Mouse (Mus musculus) T-helper 17 cell (primary cell): ENCODE results near the gene Cbfa2t2.

Experiments used
- in situ Hi-C, 2 experiments: fragments of 300-600 bp; cut with MboI, MseI; formaldehyde crosslinking; loops; 1 replicate in 1 of 2; 2 replicates in 1 of 2; pipeline ENCODE4 v1.15.1; 2025; ENCODE audit warnings: high pct_unique_total_duplicates in 2 of 2

Gene Cbfa2t2

DNA sequence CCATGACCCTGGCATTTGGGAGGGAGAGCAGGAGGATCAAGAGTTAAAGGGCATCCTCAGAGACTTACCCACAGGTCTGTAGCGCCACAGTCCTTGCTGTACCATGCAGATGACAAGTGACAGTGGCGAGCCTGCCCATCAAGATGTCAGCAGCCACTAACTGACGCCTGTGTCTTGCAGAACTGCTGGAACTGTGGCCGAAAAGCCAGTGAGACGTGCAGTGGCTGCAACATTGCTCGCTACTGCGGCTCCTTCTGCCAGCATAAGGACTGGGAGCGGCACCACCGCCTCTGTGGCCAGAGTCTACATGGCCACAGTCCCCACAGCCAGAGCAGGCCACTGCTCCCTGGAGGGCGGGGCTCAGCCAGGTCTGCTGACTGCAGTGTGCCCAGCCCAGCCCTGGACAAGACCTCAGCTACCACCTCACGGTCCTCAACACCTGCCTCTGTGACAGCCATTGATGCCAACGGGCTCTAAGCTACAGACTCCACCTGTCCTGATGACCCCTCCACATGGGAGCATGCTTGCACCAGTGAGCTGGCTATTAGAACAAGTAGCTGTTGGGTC lies 98.5 kb downstream of the Cbfa2t2 start:
- in situ Hi-C loops = no loop called here

DNA sequence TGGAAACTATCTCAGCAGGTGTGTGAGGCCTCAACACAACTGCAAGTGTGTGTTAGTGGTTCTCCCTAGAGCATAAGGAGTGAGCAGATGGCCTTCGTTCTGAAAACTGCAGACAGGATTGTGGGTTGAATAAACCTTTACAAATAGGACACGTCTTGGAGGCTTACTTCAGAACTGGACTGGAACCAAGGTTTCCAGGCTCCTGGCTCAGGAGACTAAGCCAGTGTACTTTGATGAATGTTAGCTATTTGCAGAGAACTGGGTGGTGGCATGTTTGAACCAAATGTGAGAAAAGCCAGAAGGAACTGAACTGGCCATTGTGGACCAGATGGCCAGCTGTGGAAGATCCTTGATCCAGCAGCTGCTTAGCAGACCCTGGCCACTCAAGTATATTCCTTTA lies 102.0 kb downstream of the Cbfa2t2 start:
- in situ Hi-C loops = no loop called here

- in situ Hi-C loops = no loop called here
These were observed 102.4 kb downstream of the Cbfa2t2 start for GRCm38 (mm10) chr2:154538710-154539109.

GRCm38 (mm10) chr2:154539720-154540119 lies 103.4 kb downstream of the Cbfa2t2 start:
- in situ Hi-C loops = loop anchor here in 1 of 2 experiments (5.0 kb wide), 1 partner anchor 127 kb away; no protein-coding TSS in a partner anchor

DNA sequence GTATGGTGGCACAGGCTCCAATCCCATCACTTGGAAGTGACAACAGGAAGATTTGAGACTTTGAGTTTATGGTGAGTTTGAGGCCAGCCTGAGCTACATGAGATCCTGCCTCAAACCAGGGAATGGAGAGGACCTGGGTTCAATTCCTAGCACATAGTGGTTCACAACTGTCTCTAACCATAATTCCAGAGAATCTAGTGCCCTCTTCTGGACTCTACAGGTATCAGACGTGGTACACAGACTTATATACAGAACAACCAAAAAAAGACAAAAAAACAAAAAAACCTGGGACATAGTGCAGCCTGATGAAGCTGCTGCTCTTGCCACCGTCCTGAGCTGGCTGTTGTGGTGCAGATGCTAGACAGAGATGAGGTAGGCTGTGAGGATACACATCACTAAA lies 105.3 kb downstream of the Cbfa2t2 start:
- in situ Hi-C loops = loop anchor here in 1 of 2 experiments (5.0 kb wide), 1 partner anchor 129 kb away; no protein-coding TSS in a partner anchor

DNA sequence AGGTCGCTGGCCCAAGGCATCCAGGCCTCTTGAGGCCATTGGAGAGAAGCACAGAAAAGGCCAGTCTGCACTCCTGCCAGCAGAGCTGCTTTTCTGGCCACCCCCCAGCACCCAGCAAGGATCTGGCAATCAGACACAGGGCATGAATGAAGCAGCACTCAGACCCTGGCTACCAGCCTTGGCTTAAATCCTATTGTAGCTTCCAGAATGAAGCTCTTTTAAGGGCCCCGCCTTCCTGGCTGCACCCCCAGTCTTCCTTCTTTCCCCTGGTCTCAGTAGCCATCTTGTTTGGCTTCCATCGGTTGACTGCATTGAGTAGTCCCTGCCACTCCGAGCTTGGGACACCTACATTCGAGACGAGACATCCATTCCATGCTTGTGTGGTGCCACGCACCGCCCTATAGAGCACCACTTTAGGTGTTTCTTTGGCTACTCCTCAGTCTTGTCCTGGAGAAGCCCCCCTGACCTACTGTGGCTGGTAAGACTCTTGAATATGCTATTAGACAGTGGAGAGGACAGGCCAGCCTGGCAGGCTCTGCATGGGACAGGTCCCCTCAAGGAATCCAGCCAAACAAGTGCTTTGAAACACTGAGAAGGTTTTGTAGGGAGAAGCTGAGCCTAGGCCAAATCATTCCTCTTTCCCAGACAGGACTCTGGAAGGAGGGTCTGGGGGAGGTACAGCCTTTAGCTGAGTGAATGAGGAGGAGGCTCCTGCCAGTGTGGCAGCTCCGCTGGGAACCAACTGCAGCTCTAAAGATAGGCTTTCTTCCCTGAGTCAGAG lies 107.5 kb downstream of the Cbfa2t2 start:
- in situ Hi-C loops = loop anchor here in 1 of 2 experiments (5.0 kb wide), 1 partner anchor 131 kb away; no protein-coding TSS in a partner anchor

- in situ Hi-C loops = loop anchor here in 1 of 2 experiments (5.0 kb wide), 1 partner anchor 129 kb away; no protein-coding TSS in a partner anchor
These were observed 110.4 kb downstream of the Cbfa2t2 start, which contains the start of gene 1700003F12Rik for GRCm38 (mm10) chr2:154546711-154547110. Gene 1700003F12Rik (plus strand): TSS chr2:154547085.

DNA sequence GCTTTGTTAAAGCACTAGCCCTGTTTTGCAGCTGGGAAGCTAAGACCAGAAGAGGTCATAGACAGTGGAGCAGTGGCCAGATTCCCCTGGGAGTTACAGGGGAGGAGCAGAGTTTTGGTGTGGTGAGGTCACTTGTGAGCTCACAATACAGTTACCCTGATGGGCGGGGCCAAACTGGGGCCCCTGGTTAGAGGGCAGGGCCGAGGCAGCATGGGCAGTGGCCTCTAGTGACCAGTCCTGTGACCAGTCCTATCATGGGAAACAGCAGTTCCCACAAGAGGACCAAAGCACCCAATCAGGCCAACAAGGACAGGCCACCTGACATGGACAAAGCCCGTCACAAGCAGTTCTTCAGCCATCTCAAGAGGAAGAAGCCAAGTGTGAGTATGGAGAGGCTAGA lies 112.4 kb downstream of the Cbfa2t2 start:
- in situ Hi-C loops = loop anchor here in 1 of 2 experiments (5.0 kb wide), 1 partner anchor 131 kb away; no protein-coding TSS in a partner anchor

GRCm38 (mm10) chr2:154549127-154549885 lies 113.0 kb downstream of the Cbfa2t2 start:
- in situ Hi-C loops = loop anchor here in 1 of 2 experiments (5.0 kb wide), 1 partner anchor 132 kb away; no protein-coding TSS in a partner anchor

GRCm38 (mm10) chr2:154549886-154550189 lies 113.6 kb downstream of the Cbfa2t2 start:
- in situ Hi-C loops = loop anchor here in 1 of 2 experiments (5.0 kb wide), 1 partner anchor 133 kb away; no protein-coding TSS in a partner anchor

- in situ Hi-C loops = no loop called here
These were observed 114.7 kb downstream of the Cbfa2t2 start for GRCm38 (mm10) chr2:154550937-154551336.

DNA sequence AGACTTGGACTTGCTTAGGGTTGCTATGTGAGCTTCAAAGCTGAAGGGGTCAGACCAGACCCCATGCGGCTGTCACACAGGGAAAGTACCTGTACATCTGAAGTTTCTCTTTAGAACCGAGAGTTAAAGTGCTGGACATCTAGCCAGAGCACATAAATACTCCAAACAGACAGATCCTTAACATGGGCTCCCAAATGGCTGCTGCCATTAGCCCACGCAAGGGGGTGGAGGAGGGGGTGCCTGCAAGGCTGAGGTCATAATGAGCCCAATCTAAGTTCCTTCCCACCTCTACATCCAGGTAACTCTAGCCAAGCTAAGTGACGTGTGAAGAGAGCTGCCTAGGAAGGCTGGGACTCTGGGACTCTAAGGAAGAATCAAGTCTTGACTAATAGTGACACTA lies 115.2 kb downstream of the Cbfa2t2 start, which contains the start of gene Actl10:
TSS of gene Actl10 (plus strand) at position 301 of the 400 bp plus-strand sequence.
- in situ Hi-C loops = no loop called here

GRCm38 (mm10) chr2:154551927-154552326 lies 115.6 kb downstream of the Cbfa2t2 start:
- in situ Hi-C loops = no loop called here

DNA sequence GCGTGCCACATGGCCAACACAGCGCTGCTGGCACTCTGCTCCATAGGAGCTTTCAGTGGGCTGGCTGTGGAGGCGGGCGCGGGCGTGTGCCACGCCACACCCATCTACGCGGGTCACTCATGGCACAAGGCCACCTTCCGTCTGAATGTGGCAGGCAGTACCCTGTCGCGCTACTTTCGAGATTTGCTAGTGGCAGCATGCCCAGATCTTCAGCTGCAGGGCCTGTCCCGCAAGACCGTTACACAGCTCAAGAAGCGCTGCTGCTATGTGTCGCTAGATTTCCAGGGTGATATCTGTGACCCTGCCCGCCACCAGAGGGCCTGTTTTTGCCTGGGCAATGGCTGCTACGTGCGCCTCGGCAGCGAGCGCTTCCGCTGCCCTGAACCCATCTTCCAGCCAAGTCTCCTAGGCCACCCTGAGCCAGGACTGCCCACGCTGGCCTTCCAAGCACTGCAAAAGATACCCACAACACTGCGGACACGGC lies 116.2 kb downstream of the Cbfa2t2 start:
- in situ Hi-C loops = no loop called here

GRCm38 (mm10) chr2:154555235-154555634 lies 119.0 kb downstream of the Cbfa2t2 start:
- in situ Hi-C loops = no loop called here

GRCm38 (mm10) chr2:154557184-154557832 lies 121.0 kb downstream of the Cbfa2t2 start:
- in situ Hi-C loops = no loop called here

GRCm38 (mm10) chr2:154558264-154559039 lies 122.2 kb downstream of the Cbfa2t2 start, which contains the start of gene Necab3:
Gene Necab3 (minus strand): TSS chr2:154558890.
- in situ Hi-C loops = no loop called here

DNA sequence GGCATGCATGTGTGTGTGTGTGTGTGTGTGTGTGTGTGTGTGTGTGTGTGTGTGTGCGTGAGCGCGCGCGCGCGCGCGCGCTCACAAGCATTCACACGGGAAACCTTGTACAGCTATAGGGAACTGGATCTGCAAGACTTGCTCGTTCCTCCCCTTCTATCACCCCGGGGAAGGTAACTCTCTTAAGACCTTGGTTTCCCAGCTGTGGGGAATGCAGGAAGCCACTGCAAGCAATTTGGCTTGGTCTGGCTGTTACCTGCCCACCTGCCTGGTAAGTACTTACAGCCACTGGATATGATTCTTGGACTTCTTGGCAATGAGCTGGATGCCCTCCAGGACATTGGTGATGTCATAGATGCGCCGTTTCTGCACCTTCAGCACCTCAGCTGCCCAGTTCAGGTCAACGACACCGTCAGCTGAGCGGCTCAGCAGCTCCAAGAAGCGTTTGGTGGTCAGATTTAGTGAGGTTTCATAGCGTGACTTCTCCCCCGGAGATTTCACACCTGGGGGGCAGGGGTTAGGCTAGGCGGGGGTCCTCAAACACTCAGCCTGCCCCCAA lies 127.4 kb downstream of the Cbfa2t2 start:
- in situ Hi-C loops = no loop called here

DNA sequence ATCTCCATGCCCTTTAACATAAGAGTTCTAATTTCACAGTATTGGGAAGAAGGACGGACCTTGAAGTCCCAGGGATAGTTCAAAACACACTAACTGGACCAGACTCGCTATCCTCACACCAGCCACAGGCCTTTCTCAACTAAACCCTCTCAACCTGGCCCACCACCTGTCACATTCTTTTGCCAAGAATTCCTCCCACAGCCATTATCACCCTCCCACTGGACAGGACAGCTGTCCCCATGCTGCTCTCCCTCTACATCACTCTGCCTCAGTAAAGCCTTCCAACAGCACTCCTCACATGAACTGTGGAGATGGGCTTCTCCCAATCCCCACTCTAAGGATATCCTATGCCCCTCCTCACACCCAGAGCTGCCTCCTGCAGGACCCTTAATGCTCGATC lies 129.3 kb downstream of the Cbfa2t2 start:
- in situ Hi-C loops = no loop called here

DNA sequence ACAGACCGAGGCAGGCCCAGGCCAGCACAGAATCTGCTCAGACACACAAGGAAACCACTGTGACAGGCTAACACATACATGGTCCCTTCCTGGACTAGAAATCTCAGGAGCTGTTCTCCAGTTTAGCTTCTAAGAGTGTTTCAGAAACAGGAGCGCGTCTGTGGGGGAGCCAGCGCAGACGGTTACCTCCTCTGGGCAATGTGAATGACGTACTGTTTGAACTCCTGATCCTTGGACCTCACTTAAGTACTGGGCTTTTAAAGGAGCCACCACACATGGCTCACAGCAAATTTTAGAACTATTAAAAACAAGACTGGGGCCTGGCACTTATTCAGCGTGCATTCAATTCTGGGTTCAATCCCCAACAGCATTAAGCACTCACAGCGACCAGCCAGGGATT lies 130.4 kb downstream of the Cbfa2t2 start:
- in situ Hi-C loops = no loop called here
